Mouse (Mus musculus) forebrain, embryonic 13.5 days (tissue): ENCODE data around the gene Flg. TPM values are rescaled to one million over a fixed set of nuclear protein-coding genes. Genes with fewer than 3 reads are reported as not detected.

Experiments
- ATAC-seq: fragments of 200-750 bp; cut with Nextera tagmentation; 2 replicates; pipeline ENCODE4 v1.8.0; 2017
- H3K27ac ChIP-seq: fragments of 300-500 bp; sonication (generic); 2 replicates; pipeline ENCODE4 v1.5.1; 2015; ENCODE audit warnings: inconsistent platforms, mild to moderate bottlenecking, moderate library complexity
- H3K27me3 ChIP-seq: fragments of 300-500 bp; sonication (generic); 2 replicates; pipeline ENCODE4 v1.6.1; 2015; ENCODE audit warnings: mild to moderate bottlenecking, inconsistent platforms
- H3K36me3 ChIP-seq: fragments of 300-500 bp; sonication (generic); 2 replicates; pipeline ENCODE4 v1.6.1; 2015; ENCODE audit warnings: mild to moderate bottlenecking, inconsistent platforms; ENCODE audit not compliant: poor library complexity, severe bottlenecking
- H3K4me1 ChIP-seq: fragments of 300-500 bp; sonication (generic); 2 replicates; pipeline ENCODE4 v1.6.1; 2015; ENCODE audit warnings: inconsistent platforms
- H3K4me2 ChIP-seq: fragments of 300-500 bp; sonication (generic); 2 replicates; pipeline ENCODE4 v1.6.1; 2015; ENCODE audit warnings: inconsistent platforms, mild to moderate bottlenecking, moderate library complexity
- H3K4me3 ChIP-seq: fragments of 300-500 bp; sonication (generic); 2 replicates; pipeline ENCODE4 v1.5.1; 2015; ENCODE audit warnings: mild to moderate bottlenecking, inconsistent platforms
- H3K9ac ChIP-seq: fragments of 300-500 bp; sonication (generic); 2 replicates; pipeline ENCODE4 v1.6.1; 2015; ENCODE audit warnings: mild to moderate bottlenecking, inconsistent platforms
- H3K9me3 ChIP-seq: fragments of 300-500 bp; sonication (generic); replicated peaks from 2 replicates; pipeline ENCODE4 v1.6.1; 2016; ENCODE audit warnings: inconsistent platforms
- WGBS: fragments of 180-500 bp; shearing (Covaris S2); methylation state at CpG from one replicate; pipeline ENCODE4 v1.1.7; 2015; 5-methylcytosine and 5-hydroxymethylcytosine counted together
- polyA plus RNA-seq: library from polyadenylated mRNA; unstranded; fragments of >200 nt; fragmentation: Nextera tagmentation; extraction: Ambion mirVana; gene quantifications from 2 replicates; pipeline ENCODE4 v1.2.1, GENCODE M21; 2015

The Flg gene
- polyA plus RNA-seq, result not detected in 2 replicates

DNA sequence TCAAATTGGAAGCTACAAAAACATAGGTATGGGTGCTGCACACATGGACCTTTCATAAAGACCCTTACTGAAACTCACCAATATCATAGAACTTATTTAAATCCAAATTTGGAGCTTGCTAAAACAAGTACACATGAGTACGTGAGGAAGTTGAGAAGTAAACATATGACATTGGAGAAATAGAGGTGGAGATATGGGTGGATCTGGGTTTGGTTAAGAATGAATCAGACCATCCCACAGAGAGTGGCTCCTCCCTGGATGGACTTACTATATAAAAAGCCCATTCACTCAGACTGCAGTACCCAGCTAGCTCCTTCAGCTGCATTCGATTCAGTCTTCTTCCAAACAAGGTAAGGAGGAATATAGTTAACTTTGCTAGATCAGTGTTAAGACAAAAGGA, at the start of gene Flg:
Gene Flg, plus strand, starts transcription at position 301 of the 400 bp plus-strand sequence.
- no peaks in the 10 kb centered on the region for H3K27me3 ChIP-seq
- H3K4me3 ChIP-seq, result no peak within 1 kb of the TSS
- H3K4me1 ChIP-seq, result no peaks in the 10 kb centered on the region
- WGBS, result 86% methylated on average over 2 of the region's 2 CpGs
- H3K36me3 ChIP-seq, result no peaks in the 10 kb centered on the region
- H3K9me3 ChIP-seq, result no peaks in the 10 kb centered on the region
- no peak within 1 kb of the TSS for H3K4me2 ChIP-seq
- H3K9ac ChIP-seq, result no peak within 1 kb of the TSS
- no peak for ATAC-seq
- H3K27ac ChIP-seq, result no peak within 1 kb of the TSS

GRCm38 (mm10) chr3:93297542-93297941, 24.2 kb downstream of the Flg start:
- WGBS, result 89% methylated on average over 2 of the region's 2 CpGs
- Histone ChIP-seq H3K4me1 (no peaks in the 10 kb centered on the region), H3K9me3 (no peaks in the 10 kb centered on the region), H3K27me3 (no peaks in the 10 kb centered on the region), H3K27ac (no peak overlapping the region), H3K4me2 (no peak overlapping the region), H3K9ac (no peak overlapping the region), H3K36me3 (no peaks in the 10 kb centered on the region), H3K4me3 (no peak overlapping the region)
- no peak for ATAC-seq

- Histone ChIP-seq H3K4me3 (no peak overlapping the region), H3K9me3 (no peaks in the 10 kb centered on the region), H3K36me3 (no peaks in the 10 kb centered on the region), H3K4me2 (no peak overlapping the region), H3K27ac (no peak overlapping the region), H3K27me3 (no peaks in the 10 kb centered on the region), H3K9ac (no peak overlapping the region), H3K4me1 (no peaks in the 10 kb centered on the region)
- no peak for ATAC-seq
- WGBS, result 85% methylated on average over 6 of the region's 6 CpGs
Measured at GRCm38 (mm10) chr3:93299832-93300231, 26.5 kb downstream of the Flg start.

GRCm38 (mm10) chr3:93301896-93302295, 28.6 kb downstream of the Flg start:
- ATAC-seq, result no peak
- Histone ChIP-seq H3K9me3 (no peaks in the 10 kb centered on the region), H3K27me3 (no peaks in the 10 kb centered on the region), H3K27ac (no peak overlapping the region), H3K36me3 (no peaks in the 10 kb centered on the region), H3K4me1 (no peaks in the 10 kb centered on the region), H3K4me2 (no peak overlapping the region), H3K4me3 (no peak overlapping the region), H3K9ac (no peak overlapping the region)
- 79% methylated on average over 3 of the region's 3 CpGs for WGBS

DNA sequence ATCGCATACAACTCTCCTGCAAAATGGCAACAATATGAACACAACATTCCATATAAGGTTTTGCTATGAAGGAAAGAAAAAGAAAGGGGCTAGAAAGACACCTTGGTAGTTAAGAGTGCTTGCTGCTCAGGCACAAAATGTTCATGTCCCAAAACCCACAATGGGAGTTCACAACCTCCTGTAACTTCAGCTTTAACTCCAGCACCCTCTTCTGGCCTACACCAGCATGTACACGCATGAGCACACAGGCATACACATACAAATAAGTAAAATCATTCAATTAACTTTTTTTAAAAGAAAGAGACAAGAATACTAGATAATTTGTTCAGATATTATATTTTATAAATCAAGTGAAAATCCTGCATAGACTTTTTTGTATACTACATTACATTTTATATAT, 32.8 kb downstream of the Flg start:
- no peak overlapping the region for H3K9ac ChIP-seq
- H3K4me2 ChIP-seq, result no peak overlapping the region
- H3K27ac ChIP-seq, result no peak overlapping the region
- H3K4me3 ChIP-seq, result no peak overlapping the region
- ATAC-seq, result no peak
- 80% methylated on average over 2 of the region's 2 CpGs for WGBS
- H3K27me3 ChIP-seq, result no peaks in the 10 kb centered on the region
- H3K9me3 ChIP-seq, result no peaks in the 10 kb centered on the region
- no peaks in the 10 kb centered on the region for H3K36me3 ChIP-seq
- no peaks in the 10 kb centered on the region for H3K4me1 ChIP-seq

DNA sequence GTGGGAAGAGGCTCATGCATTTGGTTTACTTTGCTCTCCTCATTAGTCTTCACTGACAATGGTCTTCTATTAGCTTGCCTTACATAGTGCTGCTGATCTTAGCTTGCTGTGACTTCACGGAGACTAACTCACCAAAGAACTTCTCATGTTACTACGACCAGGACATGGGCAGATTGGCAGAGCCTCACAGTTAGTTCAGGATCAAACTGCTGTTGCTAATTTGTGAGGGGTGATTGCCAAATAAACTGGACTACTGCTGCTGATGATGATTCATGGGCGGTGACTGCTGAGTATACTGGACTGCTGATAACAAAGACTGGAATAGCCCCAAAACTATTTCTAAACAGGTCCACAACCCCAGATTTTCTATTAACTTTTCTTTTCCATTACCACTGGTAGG, 38.0 kb downstream of the Flg start:
- no peaks in the 10 kb centered on the region for H3K36me3 ChIP-seq
- no peak overlapping the region for H3K4me2 ChIP-seq
- no peak overlapping the region for H3K4me3 ChIP-seq
- WGBS, result 75% methylated on average over 3 of the region's 3 CpGs
- ATAC-seq, result no peak
- no peak overlapping the region for H3K27ac ChIP-seq
- no peaks in the 10 kb centered on the region for H3K27me3 ChIP-seq
- H3K9ac ChIP-seq, result no peak overlapping the region
- H3K4me1 ChIP-seq, result no peaks in the 10 kb centered on the region
- H3K9me3 ChIP-seq, result no peaks in the 10 kb centered on the region

DNA sequence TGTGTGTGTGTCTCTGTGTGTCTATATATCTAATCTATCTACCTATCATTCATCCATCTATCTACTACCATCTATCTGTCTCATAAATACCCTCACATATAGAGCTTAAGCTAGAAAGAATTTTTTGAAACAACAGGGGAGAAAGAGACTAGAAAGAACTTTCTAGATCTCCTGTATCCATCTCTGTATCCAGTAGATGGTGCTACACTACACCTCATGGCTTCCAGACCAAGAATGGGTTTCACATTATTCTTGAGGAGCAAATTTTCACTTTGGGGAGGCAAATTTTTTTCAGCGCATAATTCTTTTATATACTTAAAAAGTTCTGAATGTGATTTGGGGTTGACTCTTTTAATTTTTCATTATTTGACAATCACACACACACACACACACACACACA, 41.1 kb downstream of the Flg start:
- no peaks in the 10 kb centered on the region for H3K36me3 ChIP-seq
- H3K27ac ChIP-seq, result no peak overlapping the region
- no peak overlapping the region for H3K4me2 ChIP-seq
- ATAC-seq, result no peak
- no peak overlapping the region for H3K9ac ChIP-seq
- H3K4me3 ChIP-seq, result no peak overlapping the region
- no peaks in the 10 kb centered on the region for H3K4me1 ChIP-seq
- no peaks in the 10 kb centered on the region for H3K27me3 ChIP-seq
- H3K9me3 ChIP-seq, result no peaks in the 10 kb centered on the region
- 100% methylated on average over 1 of the region's 1 CpGs for WGBS

DNA sequence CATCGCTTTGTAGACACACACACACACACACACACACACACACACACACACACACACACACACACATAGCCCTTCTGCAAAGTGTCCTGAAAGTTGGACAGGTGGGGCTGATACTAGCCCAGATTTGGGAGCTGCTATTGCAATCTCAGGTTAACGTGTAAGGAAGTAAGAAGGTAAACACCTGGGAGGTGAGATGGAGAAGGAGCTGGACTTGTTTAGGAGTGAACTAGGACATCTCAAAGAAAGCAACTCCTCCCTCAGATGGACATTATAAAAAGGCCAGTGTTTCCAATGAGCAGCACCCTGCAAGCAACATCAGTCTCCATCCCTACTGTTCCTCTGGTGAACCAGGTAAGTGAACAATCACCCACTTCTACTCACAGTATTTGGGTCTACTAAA, 46.1 kb downstream of the Flg start, which contains the start of gene Hrnr:
Gene Hrnr, plus strand, starts transcription at position 301 of the 400 bp plus-strand sequence.
- Histone ChIP-seq H3K27ac (no peak within 1 kb of the TSS), H3K9ac (no peak within 1 kb of the TSS), H3K9me3 (no peaks in the 10 kb centered on the region), H3K27me3 (no peaks in the 10 kb centered on the region), H3K4me1 (no peaks in the 10 kb centered on the region), H3K36me3 (no peaks in the 10 kb centered on the region), H3K4me2 (no peak within 1 kb of the TSS), H3K4me3 (no peak within 1 kb of the TSS)
- WGBS, result 84% methylated on average over 2 of the region's 2 CpGs
- no peak for ATAC-seq

DNA sequence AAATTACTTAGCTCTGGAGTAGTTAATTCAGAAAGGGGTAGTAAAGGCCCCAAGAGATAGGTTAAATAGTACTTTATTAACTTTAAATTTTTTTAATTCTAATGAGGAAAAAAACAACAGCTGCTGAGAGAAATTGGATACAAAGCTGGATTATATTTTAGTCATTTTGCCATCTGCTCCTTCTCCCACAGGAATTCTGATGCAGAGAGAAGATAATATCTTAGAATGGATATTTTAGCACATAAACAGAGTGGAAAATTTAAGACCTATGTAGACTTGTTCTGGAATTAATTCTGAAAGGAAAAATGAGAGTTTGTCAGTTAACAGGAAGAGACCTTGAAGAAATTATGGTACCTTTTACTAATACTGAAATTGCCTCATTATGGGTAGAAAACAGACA, 64.4 kb downstream of the Flg start:
- no peak for ATAC-seq
- no peaks in the 10 kb centered on the region for H3K9me3 ChIP-seq

DNA sequence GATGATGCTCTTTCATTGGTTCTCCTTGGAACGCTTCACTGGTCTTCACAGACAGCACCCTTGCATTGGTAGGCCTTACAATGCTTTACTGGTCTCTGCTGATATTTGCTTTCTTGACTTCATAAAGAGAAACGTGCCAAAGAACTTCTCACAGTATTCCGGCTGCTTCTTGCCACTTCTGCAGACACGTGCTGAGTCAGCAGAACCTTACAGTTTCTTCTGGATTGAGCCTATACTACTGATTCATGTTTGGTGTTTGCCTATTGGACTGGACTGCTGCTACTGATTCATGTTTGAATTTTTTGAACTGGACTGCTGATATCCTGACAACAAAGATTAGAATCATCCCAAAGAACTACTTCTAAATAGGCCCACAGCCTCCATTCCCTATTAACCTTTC, 66.7 kb downstream of the Flg start:
- no peaks in the 10 kb centered on the region for H3K9me3 ChIP-seq
- no peak for ATAC-seq
- H3K4me1 ChIP-seq, result no peaks in the 10 kb centered on the region
- H3K27ac ChIP-seq, result no peak overlapping the region
- no peak overlapping the region for H3K4me2 ChIP-seq
- H3K4me3 ChIP-seq, result no peak overlapping the region
- no peak overlapping the region for H3K9ac ChIP-seq
- H3K27me3 ChIP-seq, result no peaks in the 10 kb centered on the region
- WGBS, result 90% methylated on average over 4 of the region's 4 CpGs
- H3K36me3 ChIP-seq, result no peaks in the 10 kb centered on the region

More for the DNA sequence above, 64.4 kb downstream of the Flg start:
- Histone ChIP-seq H3K4me2 (no peak overlapping the region), H3K36me3 (no peaks in the 10 kb centered on the region), H3K27ac (no peak overlapping the region), H3K9ac (no peak overlapping the region), H3K27me3 (no peaks in the 10 kb centered on the region), H3K4me1 (no peaks in the 10 kb centered on the region), H3K4me3 (no peak overlapping the region)

Other genes starting within 250 kb of the Flg start
- gene Gm4858, start 204.7 kb upstream of the Flg start, polyA plus RNA-seq, result not detected in 2 replicates
- gene Crnn, start 128.7 kb upstream of the Flg start, polyA plus RNA-seq, result not detected in 2 replicates
- gene Flg2, start 76.2 kb upstream of the Flg start, polyA plus RNA-seq, result not detected in 2 replicates
- gene Hrnr, start 46.2 kb downstream of the Flg start, polyA plus RNA-seq, result not detected in 2 replicates
- not detected in 2 replicates for gene Rptn, start 120.2 kb downstream of the Flg start, polyA plus RNA-seq
- 0.37 and 0.53 TPM in 2 replicates for gene Tchh, start 168.8 kb downstream of the Flg start, polyA plus RNA-seq
- gene Tchhl1, start 195.2 kb downstream of the Flg start, polyA plus RNA-seq, result not detected in 2 replicates
- gene S100a11, start 247.0 kb downstream of the Flg start, polyA plus RNA-seq, result 117 and 133 TPM in 2 replicates